20 mouse cellular contexts compared by ENCODE assay signal in genomic region chr19:41919471-41919870, GRCm38 (mm10).
"Had no signal": no experiment of that assay in that cellular context is flagged by ENCODE, and none has a peak within 500 bp of the region (broad histone marks: within the 10 kb centered on the region; RNA-seq: fewer than 3 reads in every experiment).

No protein-coding gene starts in this region.

- H3K9me3 ChIP-seq: limb, embryonic 10.5 days; limb, embryonic 13.5 days; liver, embryonic 12.5 days; liver, embryonic 15.5 days; lung, embryonic 15.5 days; midbrain, embryonic 12.5 days had no signal

- H3K4me3 ChIP-seq: layer of hippocampus, adult 2 months; limb, embryonic 10.5 days; limb, embryonic 13.5 days; liver, embryonic 12.5 days; liver, embryonic 15.5 days; lung, embryonic 15.5 days; midbrain, embryonic 12.5 days had no signal

- DNase-seq: kidney, adult 2 months; kidney, postnatal 25 days; layer of hippocampus, adult 9-11 months; liver; lung, adult 18-20 months; lung, postnatal 10 days; lung, postnatal 4 days; right cerebral cortex, postnatal 14 days; right cerebral cortex, postnatal 4 days; thymus, postnatal 25 days had no signal

- H3K27ac ChIP-seq: kidney, postnatal 0 days; layer of hippocampus, adult 2 months; limb, embryonic 10.5 days; limb, embryonic 13.5 days; liver, embryonic 12.5 days; liver, embryonic 15.5 days; lung, embryonic 15.5 days; midbrain, embryonic 12.5 days; stomach, postnatal 0 days had no signal

- H3K4me1 ChIP-seq: midbrain, embryonic 12.5 days had no signal

- H3K9ac ChIP-seq: limb, embryonic 13.5 days; liver, embryonic 12.5 days; liver, embryonic 15.5 days; lung, embryonic 15.5 days; midbrain, embryonic 12.5 days had no signal

- H3K4me2 ChIP-seq: limb, embryonic 13.5 days; liver, embryonic 12.5 days; liver, embryonic 15.5 days; lung, embryonic 15.5 days; midbrain, embryonic 12.5 days had no signal

- ATAC-seq: liver, embryonic 12.5 days; midbrain, embryonic 16.5 days had no signal

- H3K27me3 ChIP-seq: limb, embryonic 13.5 days; liver, embryonic 12.5 days; liver, embryonic 15.5 days; lung, embryonic 15.5 days; midbrain, embryonic 12.5 days had no signal
